Mouse (Mus musculus) heart, embryonic 14.5 days (tissue): ENCODE measurements around the gene Znrf3. TPM values are rescaled to one million over a fixed set of nuclear protein-coding genes. Genes with fewer than 3 reads are reported as not detected.

Experiments used
- ATAC-seq: fragments of 200-750 bp; cut with Nextera tagmentation; 2 replicates; pipeline ENCODE4 v1.8.0; 2017; ENCODE audit warnings: low read depth, moderate TSS enrichment; ENCODE audit not compliant: insufficient number of reproducible peaks, insufficient read depth, low FRiP score
- H3K27ac ChIP-seq, 2 experiments: fragments of 200-500 bp in 1 of 2; fragments of 300-500 bp in 1 of 2; sonication (generic) in 1 of 2; replicated peaks in 1 of 2; 2 replicates each; pipeline ENCODE4 v1.5.1; 2012 to 2014; ENCODE audit warnings: low read depth in 2 of 2, low read length in 2 of 2, control low read depth in 1 of 2, mild to moderate bottlenecking in 1 of 2, mixed read lengths in 1 of 2; ENCODE audit not compliant: control insufficient read depth in 1 of 2, insufficient read depth in 1 of 2
- H3K27me3 ChIP-seq: fragments of 300-500 bp; sonication (generic); 2 replicates; pipeline ENCODE4 v1.6.1; 2014; ENCODE audit warnings: mild to moderate bottlenecking, low read length, control low read depth; ENCODE audit not compliant: control insufficient read depth, insufficient read depth
- H3K36me3 ChIP-seq: fragments of 300-500 bp; sonication (generic); 2 replicates; pipeline ENCODE4 v1.6.1; 2014; ENCODE audit warnings: mild to moderate bottlenecking, control low read depth, low read length, mixed read lengths; ENCODE audit not compliant: control insufficient read depth, insufficient read depth
- H3K4me1 ChIP-seq, 2 experiments: fragments of 200-500 bp in 1 of 2; fragments of 300-500 bp in 1 of 2; sonication (generic) in 1 of 2; 2 replicates each; pipeline ENCODE4 v1.6.1; 2012 to 2014; ENCODE audit warnings: low read length in 2 of 2, control low read depth in 1 of 2, mixed read lengths in 1 of 2; ENCODE audit not compliant: control insufficient read depth in 2 of 2, insufficient read depth in 2 of 2
- H3K4me2 ChIP-seq: fragments of 300-500 bp; sonication (generic); 2 replicates; pipeline ENCODE4 v1.6.1; 2014; ENCODE audit warnings: mild to moderate bottlenecking, low read length
- H3K4me3 ChIP-seq, 2 experiments: fragments of 200-500 bp in 1 of 2; fragments of 300-500 bp in 1 of 2; sonication (generic) in 1 of 2; 2 replicates each; pipeline ENCODE4 v1.5.1; 2012 to 2014; ENCODE audit warnings: low read length in 2 of 2, mild to moderate bottlenecking in 2 of 2, control low read depth in 1 of 2, low read depth in 1 of 2, moderate library complexity in 1 of 2; ENCODE audit not compliant: control insufficient read depth in 1 of 2, insufficient read depth in 1 of 2
- H3K9ac ChIP-seq: fragments of 300-500 bp; sonication (generic); 2 replicates; pipeline ENCODE4 v1.6.1; 2014; ENCODE audit warnings: mild to moderate bottlenecking, low read length
- H3K9me3 ChIP-seq: fragments of 300-500 bp; sonication (generic); 2 replicates; pipeline ENCODE4 v1.6.1; 2016; ENCODE audit warnings: low read length, control low read depth; ENCODE audit not compliant: control insufficient read depth
- WGBS: fragments of 180-500 bp; shearing (Covaris S2); extraction: QIAGEN DNeasy Blood & Tissue Kit; methylation state at CpG from one replicate; pipeline ENCODE4 v1.1.7; 2014; 5-methylcytosine and 5-hydroxymethylcytosine counted together
- polyA plus RNA-seq: library from polyadenylated mRNA; unstranded; fragments of >200 nt; fragmentation: Nextera tagmentation; extraction: Ambion mirVana; gene quantifications from 2 replicates; pipeline ENCODE4 v1.2.1, GENCODE M21; 2014

Znrf3 gene
- polyA plus RNA-seq, 1 experiment from 2014 or later: 7.5 TPM

DNA sequence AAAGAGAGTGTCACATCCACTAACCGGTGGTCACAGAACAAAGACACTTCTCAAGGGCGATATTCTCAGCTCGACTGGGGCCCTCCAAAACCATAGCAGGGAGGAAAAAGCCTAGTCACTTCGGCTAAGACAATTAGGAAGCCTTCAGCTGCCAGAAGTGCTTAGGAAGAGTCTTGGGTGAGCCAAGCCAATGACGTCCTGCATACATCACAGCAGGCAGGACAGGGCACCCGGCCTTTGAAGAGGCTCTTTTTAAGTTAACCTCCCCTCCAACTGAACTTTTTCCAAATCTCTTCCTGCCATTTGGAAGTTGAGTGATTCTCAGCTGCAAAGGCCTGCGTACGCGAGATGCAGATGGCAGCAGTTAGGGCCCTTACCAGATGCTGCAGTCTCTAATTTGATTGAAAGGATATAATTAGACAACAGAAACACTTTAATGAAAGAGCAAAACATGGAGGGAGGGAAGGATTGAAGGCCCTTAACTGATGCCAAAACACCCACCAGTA lies 189.1 kb downstream of the Znrf3 start:
- H3K4me3 ChIP-seq: no peak overlapping the region
- peaks cover 28 to 66% of the 10 kb centered on the region in 2 experiments for H3K4me1 ChIP-seq
- no peaks in the 10 kb centered on the region for H3K27me3 ChIP-seq
- no peaks in the 10 kb centered on the region for H3K36me3 ChIP-seq
- H3K9me3 ChIP-seq: no peaks in the 10 kb centered on the region
- no peak overlapping the region for H3K4me2 ChIP-seq
- 0 out of 4 replicates have a peak overlapping the region, but pooled peaks of 1 of the 2 experiments have one; percentile 14 for H3K27ac ChIP-seq
- no peak overlapping the region for H3K9ac ChIP-seq
- 48% methylated on average over 9 of the region's 9 CpGs for WGBS
- ATAC-seq: no peak

DNA sequence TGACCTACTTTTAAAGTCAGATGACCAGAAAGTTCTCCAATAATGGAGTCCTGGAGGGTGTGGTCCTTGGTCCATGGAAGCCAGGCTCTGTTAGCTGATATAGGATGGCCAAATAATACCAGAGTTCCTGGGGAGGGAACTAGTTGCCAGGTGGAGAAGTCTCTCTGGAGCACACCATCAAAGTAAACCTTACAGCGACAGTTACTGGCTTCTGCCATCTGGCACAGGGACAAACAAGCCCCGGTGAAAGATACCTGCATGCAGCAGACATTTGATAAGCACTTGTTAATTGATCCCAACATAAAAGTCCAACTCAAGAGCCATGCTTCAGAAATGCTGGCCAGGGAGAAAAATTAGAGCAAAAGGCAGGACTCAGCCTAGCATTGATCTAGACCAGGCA lies 190.6 kb downstream of the Znrf3 start:
- no peak overlapping the region for H3K4me3 ChIP-seq
- no peaks in the 10 kb centered on the region for H3K9me3 ChIP-seq
- H3K4me1 ChIP-seq: peaks cover 24 to 55% of the 10 kb centered on the region in 2 experiments
- H3K27me3 ChIP-seq: no peaks in the 10 kb centered on the region
- no peaks in the 10 kb centered on the region for H3K36me3 ChIP-seq
- 31% methylated on average over 2 of the region's 2 CpGs for WGBS
- no peak overlapping the region for H3K9ac ChIP-seq
- H3K4me2 ChIP-seq: no peak overlapping the region
- no peak for ATAC-seq
- H3K27ac ChIP-seq: no peak overlapping the region

DNA sequence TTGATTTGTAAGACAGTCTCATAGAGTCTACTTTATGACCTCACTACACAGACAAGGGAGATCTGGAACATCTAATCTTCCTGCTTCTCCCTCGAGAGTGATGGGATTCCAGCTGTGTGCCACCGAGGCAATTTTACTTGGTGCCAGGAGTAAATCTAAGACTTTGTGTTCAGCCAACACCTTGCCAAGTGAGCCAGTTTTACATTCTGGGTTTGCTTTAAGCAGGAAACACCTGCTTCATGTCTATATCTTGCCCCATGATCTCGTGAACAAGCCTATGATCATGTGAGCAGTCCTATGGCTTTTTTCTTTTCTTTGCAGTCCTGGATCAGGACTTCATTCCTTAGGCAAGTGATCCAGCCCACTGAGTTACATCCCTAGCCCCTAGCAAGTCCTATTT lies 191.1 kb downstream of the Znrf3 start:
- WGBS: 57% methylated on average over 3 of the region's 3 CpGs
- H3K36me3 ChIP-seq: no peaks in the 10 kb centered on the region
- no peaks in the 10 kb centered on the region for H3K27me3 ChIP-seq
- H3K4me2 ChIP-seq: no peak overlapping the region
- no peak for ATAC-seq
- H3K4me1 ChIP-seq: peaks cover 25 to 56% of the 10 kb centered on the region in 2 experiments
- no peaks in the 10 kb centered on the region for H3K9me3 ChIP-seq
- H3K9ac ChIP-seq: no peak overlapping the region
- H3K4me3 ChIP-seq: no peak overlapping the region
- no peak overlapping the region for H3K27ac ChIP-seq

DNA sequence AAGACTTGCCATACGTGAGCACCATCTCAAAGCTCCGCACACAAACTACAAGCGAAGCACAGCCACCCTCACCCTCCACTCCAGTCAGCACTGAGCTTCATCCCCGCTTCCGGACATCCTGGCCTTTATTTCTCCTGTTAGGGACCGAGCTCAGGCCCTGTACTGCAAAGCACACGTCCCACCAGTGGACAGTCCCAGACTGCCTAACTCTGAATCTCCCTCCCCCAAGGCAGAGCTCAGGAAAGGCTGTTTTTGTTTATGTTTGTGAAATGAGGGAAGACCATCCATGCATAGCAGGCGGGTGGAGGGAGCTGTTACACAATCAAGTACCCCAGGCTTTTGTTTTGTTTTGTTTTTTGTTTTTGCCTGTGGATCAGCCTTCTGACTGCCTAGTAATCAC lies 191.9 kb downstream of the Znrf3 start:
- ATAC-seq: no peak
- Histone ChIP-seq H3K27me3 (no peaks in the 10 kb centered on the region), H3K4me1 (peaks cover 27 to 58% of the 10 kb centered on the region in 2 experiments), H3K4me3 (no peak overlapping the region), H3K27ac (no peak overlapping the region), H3K4me2 (no peak overlapping the region), H3K9me3 (no peaks in the 10 kb centered on the region), H3K9ac (no peak overlapping the region), H3K36me3 (no peaks in the 10 kb centered on the region)
- 75% methylated on average over 8 of the region's 8 CpGs for WGBS

DNA sequence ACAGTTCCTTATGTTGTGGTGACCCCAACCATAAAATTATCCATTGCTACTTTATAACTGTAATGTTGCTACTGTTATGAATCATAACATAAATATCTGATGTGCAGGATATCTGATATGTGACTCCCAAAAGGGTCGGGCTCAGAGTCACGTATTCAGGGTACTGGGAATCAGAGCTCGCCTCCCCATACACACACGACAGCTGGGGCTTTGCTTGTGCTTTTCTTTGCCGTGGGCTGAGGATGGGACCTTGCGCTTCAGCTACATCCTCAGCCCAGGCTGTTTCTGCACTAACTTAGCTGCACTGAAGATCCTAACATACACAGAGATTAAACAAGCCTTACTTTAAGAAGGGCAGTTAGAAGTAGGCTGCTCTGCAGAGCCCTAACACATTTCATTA lies 193.5 kb downstream of the Znrf3 start:
- H3K27ac ChIP-seq: no peak overlapping the region
- H3K4me2 ChIP-seq: no peak overlapping the region
- H3K4me3 ChIP-seq: no peak overlapping the region
- no peaks in the 10 kb centered on the region for H3K27me3 ChIP-seq
- peaks cover 19 to 46% of the 10 kb centered on the region in 2 experiments for H3K4me1 ChIP-seq
- no peak overlapping the region for H3K9ac ChIP-seq
- 81% methylated on average over 6 of the region's 6 CpGs for WGBS
- H3K36me3 ChIP-seq: no peaks in the 10 kb centered on the region
- H3K9me3 ChIP-seq: no peaks in the 10 kb centered on the region
- ATAC-seq: no peak

DNA sequence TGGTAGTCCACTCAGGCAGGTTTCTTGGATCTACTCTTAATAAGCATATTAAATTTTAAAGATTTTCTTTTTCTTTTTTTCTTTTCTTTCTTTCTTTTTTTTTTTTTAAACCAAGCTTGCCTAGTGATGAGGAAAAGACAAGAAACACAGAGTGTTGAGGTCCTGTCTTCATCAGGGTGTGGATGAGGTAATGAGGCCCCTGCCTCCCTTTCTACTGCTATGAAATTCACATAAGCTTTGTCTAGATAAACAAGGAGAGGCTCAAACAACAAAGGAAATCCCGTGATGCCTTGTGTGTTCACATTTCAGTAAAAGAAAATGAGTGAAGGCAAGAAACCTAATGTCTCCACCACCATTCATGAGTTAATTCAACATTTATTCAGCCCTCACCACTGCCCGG lies 196.4 kb downstream of the Znrf3 start:
- H3K27me3 ChIP-seq: no peaks in the 10 kb centered on the region
- no peaks in the 10 kb centered on the region for H3K9me3 ChIP-seq

DNA sequence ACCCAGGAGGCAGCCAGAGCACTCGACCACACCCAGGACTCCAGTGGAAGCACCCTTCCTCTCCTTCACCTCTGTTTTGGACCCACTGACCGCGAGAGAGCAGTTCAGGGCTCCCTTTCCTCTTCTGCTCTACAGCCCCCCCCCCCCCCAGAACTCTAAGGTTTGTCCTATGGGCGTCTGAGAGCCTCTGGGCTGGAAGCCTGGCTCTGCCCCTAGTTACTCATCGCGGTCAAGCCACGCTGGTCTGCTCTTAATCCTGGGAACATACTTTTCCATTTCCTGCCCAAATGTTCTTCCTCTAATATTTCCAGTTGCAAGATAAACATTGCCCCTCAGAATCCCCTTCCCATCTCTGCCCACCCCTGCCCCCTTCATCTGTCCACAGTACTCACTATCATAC lies 199.2 kb downstream of the Znrf3 start:
- Histone ChIP-seq H3K36me3 (peaks cover 25% of the 10 kb centered on the region), H3K27ac (peak overlapping the region in 1 of 2 experiments; percentile 41; a peak in 1 of 4 replicates), H3K9ac (no peak overlapping the region), H3K4me1 (peaks cover 23 to 35% of the 10 kb centered on the region in 2 experiments), H3K9me3 (no peaks in the 10 kb centered on the region), H3K4me3 (no peak overlapping the region), H3K27me3 (no peaks in the 10 kb centered on the region), H3K4me2 (no peak overlapping the region)
- ATAC-seq: no peak
- WGBS: 68% methylated on average over 7 of the region's 7 CpGs

More for the DNA sequence above, 196.4 kb downstream of the Znrf3 start:
- Histone ChIP-seq H3K4me1 (peaks cover 26 to 44% of the 10 kb centered on the region in 2 experiments), H3K27ac (no peak overlapping the region), H3K9ac (no peak overlapping the region), H3K36me3 (peaks cover under 1% of the 10 kb centered on the region), H3K4me3 (no peak overlapping the region), H3K4me2 (no peak overlapping the region)
- ATAC-seq: no peak
- WGBS: 66% methylated on average over 2 of the region's 2 CpGs

DNA sequence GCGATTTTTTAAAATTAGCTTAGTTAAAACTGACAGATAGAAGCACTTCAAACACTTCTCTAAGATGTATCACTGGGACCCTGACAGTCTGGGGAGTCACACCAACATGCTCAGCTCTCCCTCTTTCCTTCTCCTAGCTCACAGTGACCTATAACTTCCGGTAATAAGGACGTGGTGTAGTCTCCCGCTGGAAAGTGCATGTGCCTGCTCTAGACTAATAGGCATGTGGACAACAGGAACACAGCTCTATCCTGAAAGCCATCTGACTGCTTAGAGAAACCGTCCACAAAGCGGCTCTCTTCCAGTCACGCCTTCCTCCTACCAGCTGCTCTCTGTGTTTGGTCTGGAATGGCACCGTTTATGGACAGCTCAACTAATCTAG lies 199.9 kb downstream of the Znrf3 start:
- WGBS: 26% methylated on average over 8 of the region's 8 CpGs
- Histone ChIP-seq H3K4me3 (0 out of 4 replicates have a peak overlapping the region, but pooled peaks of 1 of the 2 experiments have one; percentile 1), H3K9ac (peak overlapping the region; percentile 6; the same call in 1 of the 2 replicates), H3K27ac (peak overlapping the region; percentile 37 to 68), H3K27me3 (no peaks in the 10 kb centered on the region), H3K4me1 (peaks cover 27 to 41% of the 10 kb centered on the region in 2 experiments), H3K4me2 (peak overlapping the region; percentile 56), H3K9me3 (no peaks in the 10 kb centered on the region), H3K36me3 (peaks cover 25% of the 10 kb centered on the region)
- ATAC-seq: no peak
